Mouse (Mus musculus): ENCODE measurements around the gene Trmt1l. TPM values are rescaled to one million over a fixed set of nuclear protein-coding genes. Genes with fewer than 3 reads are reported as not detected.

Gene Trmt1l
- polyA plus RNA-seq, 1 experiment from 2014 or later: 51.3 TPM

GRCm38 (mm10) chr1:151497028-151497427 lies 68.7 kb downstream of the Trmt1l start:
- Histone ChIP-seq H3K9me3 (replicated peaks) (no peaks in the 10 kb centered on the region), H3K4me3 (no peak overlapping the region), H3K27me3 (no peaks in the 10 kb centered on the region), H3K4me2 (no peak overlapping the region), H3K27ac (no peak overlapping the region), H3K36me3 (ENCODE audit: poor library complexity, severe bottlenecking) (no peaks in the 10 kb centered on the region), H3K9ac (no peak overlapping the region), H3K4me1 (peaks cover 44% of the 10 kb centered on the region)
- ATAC-seq: no peak
- WGBS: 90% methylated on average over 8 of the region's 8 CpGs

- peaks cover 42% of the 10 kb centered on the region for H3K4me1 ChIP-seq
- no peak overlapping the region; the same call in 1 of the 2 replicates for H3K4me3 ChIP-seq
- ATAC-seq: no peak
- H3K9me3 ChIP-seq (replicated peaks): no peaks in the 10 kb centered on the region
- H3K4me2 ChIP-seq: no peak overlapping the region
- H3K36me3 ChIP-seq (ENCODE audit: poor library complexity, severe bottlenecking): no peaks in the 10 kb centered on the region
- no peak overlapping the region for H3K27ac ChIP-seq
- WGBS: 56% methylated on average over 2 of the region's 2 CpGs
- H3K9ac ChIP-seq: no peak overlapping the region
- no peaks in the 10 kb centered on the region for H3K27me3 ChIP-seq
These were observed 69.6 kb downstream of the Trmt1l start for GRCm38 (mm10) chr1:151497942-151498341.

- Histone ChIP-seq H3K9me3 (replicated peaks) (no peaks in the 10 kb centered on the region), H3K4me3 (0 out of 2 replicates have a peak overlapping the region, but pooled peaks have one; percentile 9), H3K27me3 (no peaks in the 10 kb centered on the region), H3K36me3 (ENCODE audit: poor library complexity, severe bottlenecking) (no peaks in the 10 kb centered on the region), H3K9ac (no peak overlapping the region), H3K4me2 (peak overlapping the region; percentile 37; the same call in 1 of the 2 replicates), H3K27ac (no peak overlapping the region), H3K4me1 (peaks cover 39% of the 10 kb centered on the region)
- ATAC-seq: no peak
- WGBS: 76% methylated on average over 3 of the region's 3 CpGs
These were observed 70.0 kb downstream of the Trmt1l start for GRCm38 (mm10) chr1:151498381-151498780.

GRCm38 (mm10) chr1:151499815-151500501 lies 71.6 kb downstream of the Trmt1l start:
- 1% methylated on average over 59 of the region's 59 CpGs for WGBS
- Histone ChIP-seq H3K4me2 (peak overlapping the region; percentile 63), H3K27me3 (no peaks in the 10 kb centered on the region), H3K4me1 (peaks cover 28% of the 10 kb centered on the region), H3K36me3 (ENCODE audit: poor library complexity, severe bottlenecking) (no peaks in the 10 kb centered on the region), H3K4me3 (peak overlapping the region; percentile 93), H3K9ac (peak overlapping the region; percentile 94), H3K27ac (peak overlapping the region; percentile 96), H3K9me3 (replicated peaks) (no peaks in the 10 kb centered on the region)
- ATAC-seq: peak; percentile 61

GRCm38 (mm10) chr1:151500531-151501361 lies 72.4 kb downstream of the Trmt1l start, which contains the start of gene Rnf2:
Gene Rnf2, minus strand, starts transcription at chr1:151500955.
- Histone ChIP-seq H3K27me3 (no peaks in the 10 kb centered on the region), H3K27ac (peak within 1 kb of the TSS; percentile 96), H3K4me1 (peaks cover 20% of the 10 kb centered on the region), H3K4me3 (peak within 1 kb of the TSS; percentile 93), H3K4me2 (peak within 1 kb of the TSS; percentile 63), H3K9ac (peak within 1 kb of the TSS; percentile 94), H3K36me3 (ENCODE audit: poor library complexity, severe bottlenecking) (no peaks in the 10 kb centered on the region), H3K9me3 (replicated peaks) (no peaks in the 10 kb centered on the region)
- ATAC-seq: peak; percentile 97
- under 1% methylated on average over 60 of the region's 90 CpGs for whole genome bisulfite sequencing

Small RNA genes lying within 50 kb of the gene (microRNA-seq; reads per million reads assigned to microRNA genes)
- gene Mir7682: 3.2 reads per million, percentile 6 among the genes with 10 or more reads in this experiment

Other genes starting within 250 kb of the Trmt1l start
- 0.14 and 0.25 TPM in 2 replicates for gene Gm47985, start 246.0 kb upstream of the Trmt1l start, polyA plus RNA-seq (2015; fragmentation: Nextera tagmentation; extraction: Ambion mirVana)
- not detected in 2 replicates for gene Gm8947, start 236.2 kb upstream of the Trmt1l start, polyA plus RNA-seq (2015; fragmentation: Nextera tagmentation; extraction: Ambion mirVana)
- gene Gm47995, start 230.1 kb upstream of the Trmt1l start, polyA plus RNA-seq (2015; fragmentation: Nextera tagmentation; extraction: Ambion mirVana): not detected in 2 replicates
- not detected in 2 replicates for gene 3110040M04Rik, start 224.4 kb upstream of the Trmt1l start, polyA plus RNA-seq (2015; fragmentation: Nextera tagmentation; extraction: Ambion mirVana)
- not detected in 2 replicates for gene Gm47996, start 218.4 kb upstream of the Trmt1l start, polyA plus RNA-seq (2015; fragmentation: Nextera tagmentation; extraction: Ambion mirVana)
- 364 and 394 TPM in 2 replicates for gene Ivns1abp, start 84.1 kb upstream of the Trmt1l start, polyA plus RNA-seq (2015; fragmentation: Nextera tagmentation; extraction: Ambion mirVana)
- gene Swt1, start 87 bp upstream of the Trmt1l start, polyA plus RNA-seq (2015; fragmentation: Nextera tagmentation; extraction: Ambion mirVana): 26.9 and 30.0 TPM in 2 replicates
- 112 and 125 TPM in 2 replicates for gene Rnf2, start 72.4 kb downstream of the Trmt1l start, polyA plus RNA-seq (2015; fragmentation: Nextera tagmentation; extraction: Ambion mirVana)
- 1.3 and 1.9 TPM in 2 replicates for gene Fam129a, start 142.6 kb downstream of the Trmt1l start, polyA plus RNA-seq (2015; fragmentation: Nextera tagmentation; extraction: Ambion mirVana)

Measured in forebrain, embryonic 13.5 days (tissue).